Mouse (Mus musculus) lung, embryonic 15.5 days (tissue): ENCODE results near the gene Fam219a. TPM values are rescaled to one million over a fixed set of nuclear protein-coding genes. Genes with fewer than 3 reads are reported as not detected.

Source experiments
- ATAC-seq: fragments of 200-750 bp; cut with Nextera tagmentation; 2 replicates; pipeline ENCODE4 v1.8.0; 2017; ENCODE audit warnings: moderate number of reproducible peaks, borderline replicate concordance; ENCODE audit not compliant: low FRiP score, low TSS enrichment; ENCODE audit errors: extremely low read depth
- H3K27ac ChIP-seq: fragments of 300-500 bp; sonication (generic); 2 replicates; pipeline ENCODE4 v1.5.1; 2015; ENCODE audit warnings: moderate library complexity, mild to moderate bottlenecking, inconsistent platforms
- H3K27me3 ChIP-seq: fragments of 300-500 bp; sonication (generic); 2 replicates; pipeline ENCODE4 v1.6.1; 2015; ENCODE audit warnings: inconsistent platforms
- H3K36me3 ChIP-seq: fragments of 300-500 bp; sonication (generic); 2 replicates; pipeline ENCODE4 v1.6.1; 2015; ENCODE audit warnings: inconsistent platforms
- H3K4me1 ChIP-seq: fragments of 300-500 bp; sonication (generic); 2 replicates; pipeline ENCODE4 v1.6.1; 2015; ENCODE audit warnings: inconsistent platforms
- H3K4me2 ChIP-seq: fragments of 300-500 bp; sonication (generic); 2 replicates; pipeline ENCODE4 v1.6.1; 2015; ENCODE audit warnings: inconsistent platforms, mild to moderate bottlenecking, moderate library complexity
- H3K4me3 ChIP-seq: fragments of 300-500 bp; sonication (generic); 2 replicates; pipeline ENCODE4 v1.5.1; 2015; ENCODE audit warnings: mild to moderate bottlenecking, inconsistent platforms
- H3K9ac ChIP-seq: fragments of 300-500 bp; sonication (generic); 2 replicates; pipeline ENCODE4 v1.6.1; 2015; ENCODE audit warnings: inconsistent platforms
- H3K9me3 ChIP-seq: fragments of 300-500 bp; sonication (generic); 2 replicates; pipeline ENCODE4 v1.6.1; 2016; ENCODE audit warnings: inconsistent platforms
- WGBS: fragments of 180-500 bp; shearing (Covaris S2); methylation state at CpG from one replicate; pipeline ENCODE4 v1.1.7; 2015; 5-methylcytosine and 5-hydroxymethylcytosine counted together
- polyA plus RNA-seq: library from polyadenylated mRNA; unstranded; fragments of >200 nt; fragmentation: Nextera tagmentation; extraction: Ambion mirVana; gene quantifications from 2 replicates; pipeline ENCODE4 v1.2.1, GENCODE M21; 2015

Fam219a gene
- 2.0 and 2.2 TPM in 2 replicates for polyA plus RNA-seq

DNA sequence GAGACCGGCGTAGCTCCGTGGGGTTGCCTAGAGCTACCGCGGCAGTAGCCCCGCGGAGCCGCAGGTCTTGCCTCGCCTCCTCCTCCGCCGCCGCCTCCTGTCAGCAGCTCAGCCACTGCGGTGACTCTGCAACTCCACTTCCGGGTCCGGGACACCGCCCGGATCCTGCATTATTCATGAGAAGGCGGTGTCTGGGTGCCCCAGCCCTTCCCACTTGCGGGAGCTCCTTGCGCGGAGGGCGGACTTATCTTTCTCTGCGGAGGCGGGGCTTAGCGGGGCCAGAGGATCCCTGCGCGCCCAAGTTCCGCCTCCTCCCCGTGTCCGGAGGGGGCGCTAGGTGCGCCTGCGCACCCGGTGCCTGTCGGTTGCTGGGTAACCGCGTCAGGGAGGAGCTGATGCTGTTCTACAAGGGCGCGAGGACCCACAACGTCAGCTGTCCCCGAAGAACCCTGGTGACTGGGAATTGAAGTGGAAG lies at the start of gene Fam219a, which contains the start of gene Dnaic1:
Fam219a (minus strand) TSS at position 128 of the 475 bp plus-strand sequence.
Dnaic1 (plus strand) TSS at position 365 of the 475 bp plus-strand sequence.
- peak within 1 kb of the TSS; percentile 84 for H3K4me3 ChIP-seq
- H3K4me1 ChIP-seq: peaks cover 16% of the 10 kb centered on the region
- peak; percentile 98 for ATAC-seq
- H3K27ac ChIP-seq: peak within 1 kb of the TSS; percentile 46
- H3K36me3 ChIP-seq: no peaks in the 10 kb centered on the region
- H3K4me2 ChIP-seq: peak within 1 kb of the TSS; percentile 97
- H3K27me3 ChIP-seq: peaks cover 4% of the 10 kb centered on the region; the same call in 1 of the 2 replicates
- WGBS: under 1% methylated on average over 41 of the region's 41 CpGs
- peak within 1 kb of the TSS; percentile 65 for H3K9ac ChIP-seq
- no peaks in the 10 kb centered on the region for H3K9me3 ChIP-seq

DNA sequence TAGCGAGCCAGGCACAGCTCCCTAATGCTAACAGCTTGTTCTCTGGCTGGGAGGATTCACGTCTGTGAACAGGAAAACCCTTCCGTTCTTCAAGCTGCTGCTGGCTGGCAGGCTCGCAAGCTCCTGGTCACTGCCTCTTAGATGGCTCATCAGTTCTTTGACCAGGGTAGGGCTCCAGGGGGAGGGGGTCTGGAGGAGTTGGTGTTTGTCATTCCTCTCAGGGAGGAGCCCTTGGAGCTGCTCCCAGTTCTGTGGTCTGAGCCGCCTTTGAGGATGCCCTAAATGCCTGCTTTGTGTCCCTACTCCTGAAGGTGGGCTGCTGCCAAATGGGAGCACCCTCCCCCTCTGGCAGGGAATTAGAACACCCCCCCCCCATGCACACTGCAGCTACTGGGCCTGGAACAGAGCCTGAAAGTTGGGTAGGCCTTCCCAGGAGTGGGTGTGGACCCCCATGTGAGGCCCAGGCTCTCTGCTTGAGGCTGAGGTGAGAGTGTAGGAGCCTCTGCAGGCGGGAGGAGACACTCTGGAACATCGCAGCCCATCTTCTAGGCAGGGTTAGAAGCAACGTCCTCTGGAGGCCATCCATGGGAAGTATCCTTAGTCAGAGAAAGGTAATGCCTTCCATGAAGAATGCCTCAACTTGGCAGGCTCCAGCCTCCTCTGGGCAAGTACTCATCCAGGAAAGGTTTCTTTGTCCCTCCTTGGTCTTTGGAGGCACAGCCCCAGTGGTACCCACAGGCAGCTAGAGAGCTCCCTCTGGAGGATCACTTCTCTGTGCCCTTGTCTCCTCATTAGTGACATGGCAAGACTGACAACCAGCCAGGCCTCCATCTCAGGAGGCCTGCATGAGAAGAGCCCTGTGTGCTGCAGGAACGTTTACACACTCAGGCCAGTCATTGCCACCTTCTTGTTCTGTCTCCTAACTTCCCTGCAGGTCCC lies 46.6 kb upstream of the Fam219a start:
- WGBS: 49% methylated on average over 9 of the region's 9 CpGs
- H3K9ac ChIP-seq: no peak overlapping the region
- ATAC-seq: peak; percentile 54; the same call in 1 of the 2 replicates

DNA sequence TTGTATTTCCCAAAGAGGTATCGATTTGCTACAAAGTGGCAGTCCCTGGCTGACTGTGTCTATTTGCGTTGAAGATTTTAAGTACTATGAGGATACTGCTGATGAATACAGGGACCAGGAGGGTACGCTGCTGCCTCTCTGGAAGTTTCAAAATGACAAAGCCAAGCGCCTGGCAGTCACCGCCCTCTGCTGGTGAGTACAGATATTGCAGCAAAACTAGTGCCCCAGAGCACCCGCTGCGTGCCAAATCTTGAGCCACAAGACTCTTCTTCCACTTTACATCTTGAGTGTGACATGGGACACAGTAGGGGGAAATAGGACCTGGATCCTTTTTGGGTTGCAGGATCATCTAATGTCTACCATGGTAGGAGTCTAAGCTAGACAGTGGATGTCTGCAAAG lies 44.8 kb upstream of the Fam219a start:
- WGBS: 6% methylated on average over 7 of the region's 7 CpGs
- Histone ChIP-seq H3K36me3 (no peaks in the 10 kb centered on the region), H3K9me3 (no peaks in the 10 kb centered on the region), H3K4me1 (no peaks in the 10 kb centered on the region; the same call in 1 of the 2 replicates), H3K27me3 (no peaks in the 10 kb centered on the region), H3K27ac (no peak overlapping the region), H3K4me3 (no peak overlapping the region), H3K4me2 (no peak overlapping the region), H3K9ac (no peak overlapping the region)
- ATAC-seq: no peak

More for the DNA sequence above, 46.6 kb upstream of the Fam219a start:
- Histone ChIP-seq H3K4me2 (no peak overlapping the region), H3K27me3 (no peaks in the 10 kb centered on the region), H3K4me3 (no peak overlapping the region), H3K27ac (no peak overlapping the region), H3K4me1 (no peaks in the 10 kb centered on the region), H3K9me3 (no peaks in the 10 kb centered on the region), H3K36me3 (no peaks in the 10 kb centered on the region)

DNA sequence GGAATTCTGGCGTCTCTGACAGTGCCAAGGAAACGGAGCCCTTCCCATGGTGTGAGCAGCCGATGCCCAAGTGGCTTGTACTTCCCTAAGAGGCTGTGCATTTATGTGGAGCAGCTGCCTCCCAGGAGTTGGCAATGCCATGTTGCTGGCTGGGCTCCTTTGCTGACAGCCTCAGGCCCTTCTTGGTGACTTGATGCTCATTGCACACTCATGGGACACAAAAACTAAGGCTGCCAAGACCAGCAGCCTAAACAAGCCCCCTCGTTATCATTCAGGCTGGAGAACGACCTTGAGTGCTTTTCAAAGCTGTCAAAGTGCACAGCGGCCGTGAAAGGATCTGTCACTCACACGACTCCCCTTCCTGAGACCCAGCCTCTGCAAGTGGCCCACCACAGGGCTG lies 42.8 kb upstream of the Fam219a start:
- H3K4me3 ChIP-seq: no peak overlapping the region
- ATAC-seq: no peak
- H3K36me3 ChIP-seq: no peaks in the 10 kb centered on the region
- WGBS: 47% methylated on average over 8 of the region's 8 CpGs
- no peaks in the 10 kb centered on the region for H3K27me3 ChIP-seq
- no peaks in the 10 kb centered on the region; the same call in 1 of the 2 replicates for H3K4me1 ChIP-seq
- no peak overlapping the region for H3K4me2 ChIP-seq
- H3K9me3 ChIP-seq: no peaks in the 10 kb centered on the region
- H3K9ac ChIP-seq: no peak overlapping the region
- no peak overlapping the region for H3K27ac ChIP-seq

DNA sequence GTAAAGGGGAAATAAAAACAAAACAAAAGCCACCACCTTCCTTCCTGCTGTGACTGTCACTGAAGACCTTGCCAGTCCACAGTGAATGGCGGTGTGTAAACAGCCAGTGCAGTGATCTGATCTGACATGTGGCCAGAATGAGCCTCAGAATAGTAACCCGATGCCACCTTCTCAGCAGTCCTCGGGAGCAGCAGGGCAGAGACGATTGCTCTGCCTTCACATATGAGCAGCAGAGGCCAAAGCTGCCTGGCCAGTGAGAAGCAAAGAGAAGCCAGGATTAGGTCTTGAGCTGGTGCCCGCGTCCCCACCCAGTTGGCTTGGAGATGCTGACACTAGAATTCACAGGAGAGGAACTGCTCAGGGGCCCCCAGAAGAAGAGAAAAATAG lies 41.2 kb upstream of the Fam219a start:
- Histone ChIP-seq H3K9me3 (no peaks in the 10 kb centered on the region), H3K4me3 (no peak overlapping the region), H3K27me3 (no peaks in the 10 kb centered on the region), H3K9ac (no peak overlapping the region), H3K4me1 (no peaks in the 10 kb centered on the region; the same call in 1 of the 2 replicates), H3K36me3 (no peaks in the 10 kb centered on the region), H3K4me2 (no peak overlapping the region), H3K27ac (no peak overlapping the region)
- ATAC-seq: no peak
- WGBS: 35% methylated on average over 6 of the region's 6 CpGs

DNA sequence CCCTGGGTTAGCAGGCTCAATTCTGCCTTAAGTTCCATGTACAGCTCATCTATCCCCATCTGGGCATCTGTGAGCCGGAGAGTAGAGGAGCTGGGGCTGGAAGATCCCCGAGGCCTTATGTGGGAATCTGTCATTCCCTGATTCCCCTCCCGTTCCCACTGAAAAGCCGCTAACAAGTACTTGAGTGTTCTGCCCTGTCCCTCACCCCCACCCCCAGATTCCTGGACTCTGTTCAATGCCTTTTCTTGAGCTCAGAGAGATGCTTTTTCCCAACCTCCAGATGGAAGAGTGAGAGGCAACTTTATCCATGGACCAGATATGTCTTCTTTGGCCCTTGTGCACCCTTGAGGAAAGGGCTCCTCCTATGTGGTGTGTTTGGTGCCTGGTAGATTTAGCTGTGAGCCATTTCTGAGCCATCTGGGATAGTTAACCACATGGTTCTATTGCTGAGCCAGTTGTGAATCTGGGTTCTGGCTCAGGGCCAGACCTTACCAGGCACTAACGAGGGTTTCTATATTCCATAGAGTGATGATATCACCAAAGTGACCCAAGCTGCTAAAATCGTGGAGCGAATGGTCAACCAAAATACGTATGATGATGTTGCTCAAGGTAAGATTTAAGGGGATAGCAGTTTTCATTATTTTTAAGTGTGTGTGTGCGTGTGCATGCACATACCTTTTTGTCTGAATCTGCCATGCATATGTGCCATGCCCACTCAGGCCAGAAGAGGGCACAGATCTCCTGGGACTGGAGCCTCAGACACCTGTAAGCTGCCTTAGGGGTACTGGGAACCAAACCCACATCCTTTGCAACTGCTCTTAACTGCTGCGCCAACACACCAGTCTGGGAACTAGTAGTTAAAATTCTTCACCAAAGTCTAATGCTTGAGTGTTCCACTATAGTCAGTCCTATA lies 40.6 kb upstream of the Fam219a start:
- Histone ChIP-seq H3K9ac (no peak overlapping the region), H3K36me3 (no peaks in the 10 kb centered on the region), H3K4me2 (no peak overlapping the region), H3K27me3 (no peaks in the 10 kb centered on the region), H3K9me3 (no peaks in the 10 kb centered on the region), H3K4me1 (no peaks in the 10 kb centered on the region; the same call in 1 of the 2 replicates), H3K27ac (no peak overlapping the region), H3K4me3 (no peak overlapping the region)
- no peak for ATAC-seq
- WGBS: 79% methylated on average over 10 of the region's 10 CpGs

DNA sequence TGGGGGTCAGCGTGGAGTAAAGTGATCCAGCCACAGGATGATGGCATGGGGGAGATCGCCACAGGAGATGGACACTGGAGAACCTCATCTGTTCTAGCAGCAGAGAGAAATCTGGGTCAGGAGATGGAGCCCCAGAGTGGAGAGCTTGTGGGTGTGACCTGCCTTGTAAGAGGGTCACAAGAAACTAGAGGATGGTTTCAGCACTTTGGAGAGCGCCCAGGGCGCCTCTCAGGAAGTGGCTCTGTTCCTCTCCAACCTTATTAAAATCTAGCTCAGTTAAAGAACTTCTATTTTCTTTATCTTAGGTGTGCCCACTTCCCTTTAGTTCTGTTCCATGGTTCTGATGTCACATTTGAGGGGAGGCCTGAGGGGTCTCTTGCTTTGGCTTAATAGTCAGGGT lies 37.4 kb upstream of the Fam219a start:
- 32% methylated on average over 4 of the region's 4 CpGs for WGBS
- Histone ChIP-seq H3K4me2 (no peak overlapping the region), H3K9ac (no peak overlapping the region), H3K27me3 (no peaks in the 10 kb centered on the region), H3K36me3 (no peaks in the 10 kb centered on the region), H3K4me3 (no peak overlapping the region), H3K27ac (no peak overlapping the region), H3K9me3 (no peaks in the 10 kb centered on the region), H3K4me1 (no peaks in the 10 kb centered on the region; the same call in 1 of the 2 replicates)
- ATAC-seq: no peak

DNA sequence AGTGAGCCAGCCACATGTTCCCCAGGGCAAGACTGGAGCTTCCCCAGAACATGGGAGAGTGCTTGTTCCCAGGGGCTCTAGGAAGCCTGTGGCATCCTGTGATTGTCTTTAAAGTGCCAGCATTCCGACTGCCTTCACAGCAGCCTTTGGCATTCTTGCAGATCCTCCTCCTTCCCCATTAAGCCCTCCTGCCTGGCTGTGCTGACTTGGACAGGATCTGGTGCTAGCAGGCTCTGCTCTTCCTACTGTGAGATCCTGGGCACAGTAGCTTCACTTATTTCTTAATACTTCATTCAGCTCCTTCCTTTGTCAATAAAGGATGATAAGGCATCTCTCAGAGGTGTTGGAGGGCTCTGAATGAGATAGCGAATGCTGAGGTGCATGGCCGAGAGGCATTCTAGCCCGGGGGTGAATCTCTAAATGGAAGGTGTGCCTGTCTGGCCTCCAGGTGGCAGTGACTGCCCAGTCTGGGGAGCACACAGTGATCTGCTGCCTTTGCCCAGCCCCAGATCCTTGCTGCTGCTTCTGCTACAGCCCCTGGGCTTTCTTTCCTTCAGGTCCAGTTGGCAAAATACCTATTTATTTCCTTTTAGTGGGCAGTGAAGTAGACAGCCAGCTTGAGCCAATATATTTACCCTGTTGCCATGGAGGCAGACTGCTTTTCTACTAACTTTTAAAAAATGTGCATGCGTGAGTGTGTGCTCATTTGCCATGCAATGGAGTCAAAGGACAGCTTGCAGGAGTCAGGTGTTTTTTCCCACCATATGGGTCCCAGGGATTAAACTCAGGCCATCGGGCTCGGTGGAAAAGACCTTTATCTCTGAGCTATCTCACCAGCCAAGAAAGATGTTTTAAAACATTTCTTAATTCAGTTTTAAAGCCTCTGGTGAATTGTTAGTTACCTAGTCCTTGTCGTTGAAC lies 35.4 kb upstream of the Fam219a start:
- Histone ChIP-seq H3K36me3 (no peaks in the 10 kb centered on the region), H3K4me2 (no peak overlapping the region), H3K9me3 (no peaks in the 10 kb centered on the region), H3K27me3 (no peaks in the 10 kb centered on the region), H3K4me3 (no peak overlapping the region), H3K27ac (no peak overlapping the region), H3K9ac (no peak overlapping the region), H3K4me1 (no peaks in the 10 kb centered on the region)
- no peak for ATAC-seq
- 41% methylated on average over 8 of the region's 8 CpGs for WGBS

DNA sequence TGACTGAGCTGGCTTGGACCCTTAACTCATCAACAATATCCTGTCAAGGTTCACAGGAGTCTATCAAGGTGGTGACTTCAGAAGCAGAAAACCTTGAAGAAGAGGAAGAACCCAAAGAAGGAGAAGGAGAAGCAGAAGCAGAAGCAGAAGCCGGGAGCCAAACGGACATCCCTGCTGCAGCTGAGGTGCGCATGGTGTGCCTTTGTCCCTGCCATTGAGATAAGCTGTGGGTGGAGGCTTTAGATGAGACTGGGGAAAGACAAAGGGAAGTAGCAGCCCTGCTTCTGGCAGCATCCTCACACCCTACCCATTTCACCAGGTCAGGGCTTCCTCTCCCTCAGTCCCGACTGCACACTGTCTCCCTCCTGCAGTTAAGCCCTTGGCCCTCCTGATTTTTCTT lies 33.5 kb upstream of the Fam219a start:
- ATAC-seq: no peak
- H3K9me3 ChIP-seq: no peaks in the 10 kb centered on the region
- 65% methylated on average over 4 of the region's 4 CpGs for WGBS

DNA sequence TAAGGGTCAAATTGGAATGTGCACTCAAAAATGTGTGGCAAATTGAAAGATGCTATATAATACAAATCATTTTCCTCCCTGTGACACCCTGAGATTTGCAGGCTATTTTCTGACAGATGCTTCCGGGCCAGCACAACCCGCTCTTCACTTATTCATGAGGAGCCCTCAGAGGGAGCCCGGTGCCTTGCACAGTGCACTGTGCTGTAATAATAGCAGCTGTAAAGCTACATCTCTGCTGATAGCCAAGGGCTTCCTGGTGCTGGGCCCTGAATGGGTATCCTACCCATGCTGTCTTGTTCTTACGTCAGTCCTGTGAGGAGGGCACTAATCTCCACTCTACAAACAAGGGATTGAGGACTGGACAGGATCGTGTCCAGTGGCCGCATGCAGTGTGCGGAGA lies 14.0 kb upstream of the Fam219a start:
- 76% methylated on average over 7 of the region's 7 CpGs for WGBS
- H3K4me3 ChIP-seq: no peak overlapping the region
- no peaks in the 10 kb centered on the region for H3K4me1 ChIP-seq
- ATAC-seq: no peak
- H3K9ac ChIP-seq: no peak overlapping the region
- H3K27me3 ChIP-seq: no peaks in the 10 kb centered on the region
- no peak overlapping the region for H3K4me2 ChIP-seq
- no peak overlapping the region for H3K27ac ChIP-seq
- no peaks in the 10 kb centered on the region for H3K9me3 ChIP-seq
- no peaks in the 10 kb centered on the region for H3K36me3 ChIP-seq

More for the DNA sequence above, 33.5 kb upstream of the Fam219a start:
- Histone ChIP-seq H3K4me2 (no peak overlapping the region), H3K9ac (no peak overlapping the region), H3K36me3 (no peaks in the 10 kb centered on the region), H3K27me3 (no peaks in the 10 kb centered on the region), H3K27ac (no peak overlapping the region), H3K4me1 (no peaks in the 10 kb centered on the region), H3K4me3 (no peak overlapping the region)

DNA sequence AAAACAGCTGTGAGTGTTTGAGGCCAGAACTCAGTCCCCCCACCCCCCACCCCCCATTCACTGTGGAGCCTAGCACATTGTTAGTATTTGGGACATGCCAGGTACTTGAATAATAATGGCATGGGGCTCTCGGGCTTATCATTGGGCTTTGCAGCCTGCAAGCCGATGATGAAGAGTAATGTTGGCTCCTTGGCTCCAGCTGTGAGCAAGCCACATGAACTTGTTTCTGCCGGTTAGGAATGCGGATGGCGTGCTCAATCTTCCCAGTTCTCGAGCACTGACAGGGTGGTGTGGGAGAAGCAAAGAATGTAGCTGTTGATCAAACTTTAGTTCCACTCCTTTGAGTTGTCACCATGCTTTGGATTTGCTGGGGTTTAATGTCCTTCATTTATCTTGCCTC lies 6.6 kb upstream of the Fam219a start:
- H3K4me2 ChIP-seq: no peak overlapping the region

More for the DNA sequence above, 6.6 kb upstream of the Fam219a start:
- Histone ChIP-seq H3K9me3 (no peaks in the 10 kb centered on the region), H3K4me3 (no peak overlapping the region), H3K9ac (no peak overlapping the region), H3K36me3 (no peaks in the 10 kb centered on the region), H3K4me1 (peaks cover 2% of the 10 kb centered on the region; the same call in 1 of the 2 replicates), H3K27me3 (0 out of 2 replicates have a peak, but pooled peaks cover 4% of the 10 kb centered on the region), H3K27ac (no peak overlapping the region)
- no peak for ATAC-seq
- 18% methylated on average over 6 of the region's 6 CpGs for WGBS
